In the genomic region with DNA sequence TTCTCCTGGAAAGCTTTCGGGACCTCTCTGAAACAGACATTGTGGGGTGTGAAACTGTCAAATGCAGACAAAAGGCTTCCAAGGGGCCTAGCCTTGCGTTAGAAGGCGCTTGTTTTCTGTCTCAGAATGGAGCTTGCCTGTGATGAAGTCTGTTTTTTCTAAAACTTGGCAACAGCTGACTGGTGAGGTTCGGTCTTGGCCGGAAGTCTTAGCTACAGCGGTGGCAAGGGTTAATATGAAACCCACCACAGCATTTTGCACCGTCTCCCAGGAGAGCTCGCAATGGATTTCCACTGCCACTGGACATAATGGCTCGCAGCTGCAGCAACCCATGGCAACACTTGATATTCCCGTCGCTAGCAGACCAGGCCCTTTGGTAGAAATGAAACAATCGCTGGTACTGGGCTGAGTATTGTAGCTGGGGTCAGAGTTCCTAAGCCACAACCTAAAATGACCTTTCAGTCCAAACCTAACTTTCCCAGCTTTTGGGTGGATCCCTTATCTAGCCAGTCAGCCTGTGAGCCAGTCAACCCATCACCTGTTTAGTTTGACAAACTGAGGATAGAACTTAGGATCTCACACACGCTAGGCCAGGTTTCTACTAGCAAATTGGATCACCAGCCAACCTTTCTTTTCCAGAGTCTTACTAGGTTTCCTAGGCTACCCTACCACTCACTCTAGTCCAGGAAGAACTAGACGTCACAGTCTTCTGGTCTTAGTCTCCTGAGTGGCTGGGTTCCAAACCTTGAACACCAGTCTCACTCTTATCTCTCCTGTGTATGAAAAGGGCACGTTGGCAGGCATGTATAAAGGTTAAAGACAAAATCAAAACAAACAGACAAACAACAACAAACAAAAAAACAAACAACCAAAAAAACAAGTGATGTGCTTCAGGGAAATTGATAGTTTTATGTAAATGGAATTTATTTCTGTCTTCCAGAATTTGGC, we compare ENCODE assay signal across 13 mouse cellular contexts.
A peak's percentile ranks its signal among the peaks of the same experiment; 100 is the strongest.
DNase-seq lines count a peak whose midpoint lies in the region; ATAC-seq and TF ChIP-seq lines count a peak whose summit lies in the region.
"Had no signal": no experiment of that assay in that cellular context is flagged by ENCODE, and none has a peak within 500 bp of the region (broad histone marks: within the 10 kb centered on the region; RNA-seq: fewer than 3 reads in every experiment).

No protein-coding gene starts in this region.

- peak; percentile 69 for DNase-seq in embryo, embryonic 10.5 days (ENCODE audit: low spot score)
- DNase-seq in embryonic facial prominence, embryonic 10.5 days (ENCODE audit: low spot score) = peak; percentile 84
- peak; percentile 79 for DNase-seq in forelimb bud, embryonic 11.5 days (ENCODE audit: low read depth, low spot score)
- DNase-seq in kidney, adult 2 months = no peak
- DNase-seq in kidney, postnatal 36 days = no peak
- DNase-seq: cerebellum, adult 9-10 months; heart, adult 18-20 months; heart, postnatal 4 days; layer of hippocampus, postnatal 36 days; right cerebral cortex, postnatal 25 days had no signal

- WGBS in embryonic facial prominence, embryonic 10.5 days = 36% methylated on average over 15 of the region's 15 CpGs
- 69% methylated on average over 15 of the region's 15 CpGs for WGBS in kidney, adult 2 months
- 70% methylated on average over 15 of the region's 15 CpGs for WGBS in heart, embryonic 12.5 days

- H3K27ac ChIP-seq in embryonic facial prominence, embryonic 10.5 days (replicated peaks) = peak overlapping the region; percentile 70
- H3K27ac ChIP-seq in kidney, adult 2 months (ENCODE audit: insufficient read depth, low read depth, low read length) = no peak overlapping the region
- H3K27ac ChIP-seq in heart, embryonic 12.5 days (ENCODE audit: poor library complexity, severe bottlenecking) = no peak overlapping the region
- H3K27ac ChIP-seq: lung, embryonic 15.5 days had no signal

- no peak for TF ChIP-seq POLR2A in kidney, adult 2 months (IDR thresholded peaks at IDR 0.05; ENCODE audit: low read depth, low read length)

- peak; percentile 50; the same call in 1 of the 2 replicates for ATAC-seq in megakaryocyte progenitor cell, adult 5-6 weeks (replicated peaks; ENCODE audit: poor library complexity)
- no peak for ATAC-seq in heart, embryonic 12.5 days (ENCODE audit: insufficient number of reproducible peaks, low FRiP score)

- H3K27me3 ChIP-seq in embryonic facial prominence, embryonic 10.5 days (replicated peaks; ENCODE audit: low read depth, poor library complexity, severe bottlenecking) = no peaks in the 10 kb centered on the region
- no peaks in the 10 kb centered on the region for H3K27me3 ChIP-seq in kidney, adult 2 months (replicated peaks; ENCODE audit: control insufficient read depth, insufficient read depth, low read length)
- no peaks in the 10 kb centered on the region for H3K27me3 ChIP-seq in heart, embryonic 12.5 days (replicated peaks)
- H3K27me3 ChIP-seq: lung, embryonic 15.5 days had no signal

- H3K36me3 ChIP-seq in embryonic facial prominence, embryonic 10.5 days (replicated peaks) = no peaks in the 10 kb centered on the region
- H3K36me3 ChIP-seq in kidney, adult 2 months (ENCODE audit: control insufficient read depth, insufficient read depth, low read length) = no peaks in the 10 kb centered on the region
- no peaks in the 10 kb centered on the region for H3K36me3 ChIP-seq in heart, embryonic 12.5 days
- H3K36me3 ChIP-seq: lung, embryonic 15.5 days had no signal

- no peak for TF ChIP-seq CTCF in kidney, adult 2 months (conservative IDR thresholded peaks at IDR 0.05; ENCODE audit: insufficient read depth, insufficient read length, low read depth, low read length)

- H3K9me3 ChIP-seq in embryonic facial prominence, embryonic 10.5 days = peaks cover 6% of the 10 kb centered on the region; the same call in 1 of the 2 replicates
- no peaks in the 10 kb centered on the region for H3K9me3 ChIP-seq in heart, embryonic 12.5 days (replicated peaks)
- H3K9me3 ChIP-seq: lung, embryonic 15.5 days had no signal

- H3K4me3 ChIP-seq in embryonic facial prominence, embryonic 10.5 days = no peak overlapping the region
- H3K4me3 ChIP-seq in kidney, adult 2 months (ENCODE audit: insufficient read depth, low read depth, low read length) = no peak overlapping the region
- no peak overlapping the region for H3K4me3 ChIP-seq in heart, embryonic 12.5 days
- H3K4me3 ChIP-seq: lung, embryonic 15.5 days had no signal

- peaks cover 15% of the 10 kb centered on the region for H3K4me1 ChIP-seq in embryonic facial prominence, embryonic 10.5 days
- no peaks in the 10 kb centered on the region for H3K4me1 ChIP-seq in kidney, adult 2 months (ENCODE audit: control insufficient read depth, insufficient read depth, low read length)
- no peaks in the 10 kb centered on the region for H3K4me1 ChIP-seq in heart, embryonic 12.5 days (replicated peaks)
- H3K4me1 ChIP-seq: lung, embryonic 15.5 days had no signal

- no peak overlapping the region for H3K9ac ChIP-seq in heart, embryonic 12.5 days
- H3K9ac ChIP-seq: lung, embryonic 15.5 days had no signal

- H3K4me2 ChIP-seq in heart, embryonic 12.5 days = no peak overlapping the region
- H3K4me2 ChIP-seq: lung, embryonic 15.5 days had no signal

Comparison
In these comparisons a context has a peak if more than half of its experiments do, and no peak if none do; other contexts are left out.
1. DNase-seq: peak in embryo, embryonic 10.5 days (single experiment), embryonic facial prominence, embryonic 10.5 days (single experiment) and forelimb bud, embryonic 11.5 days (single experiment); none in kidney, adult 2 months (single experiment) and kidney, postnatal 36 days (0 of 2).